Mouse (Mus musculus): ENCODE data around the gene Catsper4. TPM values are rescaled to one million over a fixed set of nuclear protein-coding genes. Genes with fewer than 3 reads are reported as not detected.
"Not testable (repeated sequence)": the region's sequence is repeated elsewhere in the genome, so short reads cannot be mapped to it uniquely, and the experiment has no call there.

Catsper4 gene
- not detected in 2 replicates for polyA plus RNA-seq (2015; fragmentation: Nextera tagmentation; extraction: Ambion mirVana)

DNA sequence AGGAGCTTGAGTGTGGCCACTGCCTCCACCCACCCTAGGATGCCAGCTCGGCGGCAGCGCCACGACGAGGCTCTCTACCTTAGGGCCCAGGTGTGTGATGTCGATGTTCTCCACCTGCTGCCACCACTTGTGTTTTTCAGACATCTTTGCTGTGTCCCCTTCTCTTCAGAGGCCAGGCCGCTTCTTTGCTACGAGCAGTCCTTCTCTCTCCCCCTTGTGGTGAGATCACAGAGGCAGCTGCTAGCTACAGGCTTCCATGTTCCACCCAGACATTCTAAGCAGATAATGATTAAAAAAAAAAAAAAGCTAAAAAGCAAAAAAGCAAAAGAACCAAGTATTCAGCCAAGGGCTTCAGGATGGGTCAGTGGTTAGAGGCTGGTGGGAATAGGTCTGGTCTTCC lies at the start of gene Catsper4:
Gene Catsper4, minus strand, starts transcription at position 190 of the 400 bp plus-strand sequence.
- 65% methylated on average over 8 of the region's 8 CpGs for WGBS
- Histone ChIP-seq H3K9me3 (replicated peaks) (no peaks in the 10 kb centered on the region), H3K4me3 (no peak within 1 kb of the TSS), H3K4me1 (no peaks in the 10 kb centered on the region), H3K9ac (no peak within 1 kb of the TSS), H3K27me3 (no peaks in the 10 kb centered on the region), H3K4me2 (no peak within 1 kb of the TSS), H3K27ac (no peak within 1 kb of the TSS), H3K36me3 (ENCODE audit: poor library complexity, severe bottlenecking) (no peaks in the 10 kb centered on the region)
- ATAC-seq = no peak

DNA sequence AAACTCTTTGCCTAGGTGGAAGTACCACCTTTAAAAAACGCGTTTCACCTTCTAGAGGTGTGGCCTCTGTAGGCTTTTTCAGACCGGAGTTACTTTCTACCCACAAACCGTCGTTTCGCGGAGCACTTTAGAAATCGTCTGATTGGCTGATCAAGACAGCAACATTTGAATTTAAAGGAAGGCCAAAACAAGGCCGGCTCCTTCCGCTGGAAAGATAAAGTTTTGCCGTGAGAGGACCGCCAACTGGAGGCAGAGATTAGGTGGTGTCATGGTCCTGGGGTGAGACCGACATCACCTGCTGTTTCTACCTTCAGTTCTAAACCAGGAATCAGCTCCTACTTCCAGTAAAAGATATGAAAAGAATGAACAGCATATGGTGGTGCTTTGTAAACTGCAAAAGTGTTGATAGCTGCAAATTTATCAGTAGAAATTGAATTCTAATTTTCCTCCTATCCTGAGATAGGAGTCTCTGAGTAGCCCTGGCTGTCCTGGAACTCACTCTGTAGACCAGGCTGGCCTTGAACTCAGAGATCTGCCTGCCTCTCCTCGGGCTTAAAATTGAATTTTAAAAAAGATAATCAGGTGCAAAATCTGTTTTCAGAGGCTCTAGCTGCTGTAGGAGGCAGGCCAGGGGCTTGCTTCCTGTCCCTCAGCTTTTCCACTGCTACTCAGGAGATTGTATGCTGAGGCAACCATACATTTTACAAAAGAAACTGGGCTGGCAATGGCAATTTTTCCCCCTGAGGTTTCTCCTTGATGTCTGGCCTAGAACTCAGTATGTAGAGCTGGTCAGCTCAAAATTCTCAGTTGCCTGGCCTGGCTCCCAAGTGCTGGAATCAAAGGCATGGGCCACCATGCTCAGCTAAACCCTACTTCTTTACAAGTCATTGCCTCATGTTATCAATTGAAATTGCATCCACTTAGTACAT lies 46.5 kb upstream of the Catsper4 start:
- Histone ChIP-seq H3K9ac (no peak overlapping the region), H3K4me3 (no peak overlapping the region), H3K36me3 (ENCODE audit: poor library complexity, severe bottlenecking) (peaks cover 31% of the 10 kb centered on the region), H3K9me3 (replicated peaks) (no peaks in the 10 kb centered on the region), H3K4me1 (no peaks in the 10 kb centered on the region), H3K27me3 (no peaks in the 10 kb centered on the region), H3K27ac (no peak overlapping the region), H3K4me2 (peak overlapping the region; percentile 17; the same call in 1 of the 2 replicates)
- no peak for ATAC-seq
- WGBS = 6% methylated on average over 14 of the region's 14 CpGs

DNA sequence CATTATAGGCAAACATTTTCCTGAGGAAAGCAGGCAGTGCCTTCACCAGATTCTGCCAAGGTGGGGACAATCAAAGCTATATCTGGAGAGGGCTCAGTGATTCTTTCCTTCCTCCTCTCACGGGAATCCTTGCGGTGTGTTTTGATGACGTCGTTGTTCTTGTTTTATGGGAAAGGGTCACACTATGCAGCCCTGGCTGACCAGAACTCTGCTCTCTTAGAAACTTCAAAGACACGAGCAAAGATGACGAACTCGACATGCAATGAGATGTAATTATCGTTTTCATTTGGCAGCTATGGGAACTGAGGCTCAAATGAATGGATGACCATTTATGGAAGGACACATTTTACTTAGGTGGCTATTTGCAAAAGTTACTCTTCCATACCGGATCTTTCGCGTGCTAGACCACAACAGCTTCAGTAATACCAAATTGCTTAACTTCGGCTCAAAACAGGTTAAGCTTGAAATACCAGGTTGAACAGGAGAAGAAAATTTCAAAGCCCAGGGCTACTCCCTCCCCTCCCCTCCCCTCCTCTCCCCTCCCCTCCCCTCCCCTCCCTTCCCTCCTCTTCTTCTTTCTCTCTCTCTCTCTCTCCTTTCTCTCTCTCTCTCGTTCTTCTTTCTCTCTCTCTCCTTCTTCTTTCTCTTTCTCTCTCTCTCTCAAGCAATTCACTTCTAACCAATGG lies 45.7 kb upstream of the Catsper4 start:
- WGBS = 40% methylated on average over 12 of the region's 13 CpGs
- no peaks in the 10 kb centered on the region for H3K9me3 ChIP-seq (replicated peaks)
- H3K4me3 ChIP-seq = no peak overlapping the region
- H3K27ac ChIP-seq = no peak overlapping the region
- ATAC-seq = no peak
- peaks cover 24% of the 10 kb centered on the region for H3K36me3 ChIP-seq (ENCODE audit: poor library complexity, severe bottlenecking)
- no peaks in the 10 kb centered on the region for H3K27me3 ChIP-seq
- H3K9ac ChIP-seq = no peak overlapping the region
- no peaks in the 10 kb centered on the region for H3K4me1 ChIP-seq
- peak overlapping the region; percentile 17; the same call in 1 of the 2 replicates for H3K4me2 ChIP-seq

DNA sequence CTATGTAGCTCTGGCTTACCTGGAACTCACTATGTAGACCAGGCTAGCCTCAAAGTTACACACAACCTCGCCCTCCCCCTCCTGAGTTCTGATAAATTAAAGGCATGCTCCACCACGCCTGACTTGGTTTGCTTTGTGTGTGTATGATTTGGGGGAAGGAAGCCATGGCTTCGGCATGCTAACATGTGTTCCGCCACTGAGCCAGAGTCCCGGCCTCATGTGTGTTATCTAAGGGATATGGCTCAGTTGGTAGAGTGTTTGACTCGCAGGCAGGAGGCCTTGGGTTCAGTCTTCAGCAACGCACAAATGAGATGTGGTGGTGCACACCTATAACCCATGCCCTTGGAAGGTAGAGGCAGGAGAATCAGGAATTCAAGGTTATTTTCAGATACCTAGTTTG lies 44.8 kb upstream of the Catsper4 start:
- 81% methylated on average over 7 of the region's 7 CpGs for WGBS
- no peak overlapping the region for H3K4me3 ChIP-seq
- H3K27me3 ChIP-seq = no peaks in the 10 kb centered on the region
- H3K4me1 ChIP-seq = no peaks in the 10 kb centered on the region
- ATAC-seq = no peak
- no peaks in the 10 kb centered on the region for H3K9me3 ChIP-seq (replicated peaks)
- H3K36me3 ChIP-seq (ENCODE audit: poor library complexity, severe bottlenecking) = peaks cover 15% of the 10 kb centered on the region
- no peak overlapping the region for H3K27ac ChIP-seq
- H3K9ac ChIP-seq = no peak overlapping the region
- no peak overlapping the region for H3K4me2 ChIP-seq

DNA sequence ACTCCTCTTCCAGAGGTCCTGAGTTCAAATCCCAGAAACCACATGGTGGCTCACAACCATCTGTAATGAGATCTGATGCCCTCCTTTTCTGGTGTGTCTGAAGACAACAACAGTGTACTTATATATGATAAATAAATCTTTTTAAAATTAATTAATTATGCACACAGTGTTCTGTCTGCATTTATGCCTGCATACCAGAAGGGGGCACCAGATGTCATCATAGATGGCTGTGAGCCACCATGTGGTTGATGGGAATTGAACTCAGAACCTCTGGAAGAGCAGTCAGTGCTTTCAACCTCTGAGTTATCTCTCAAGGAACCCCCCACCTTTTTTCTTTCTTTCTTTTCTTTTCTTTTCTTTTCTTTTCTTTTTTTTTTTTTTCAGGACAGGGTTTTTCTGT lies 42.4 kb upstream of the Catsper4 start:
- H3K4me3 ChIP-seq; H3K9me3 ChIP-seq (replicated peaks); H3K27ac ChIP-seq; H3K9ac ChIP-seq; H3K36me3 ChIP-seq (ENCODE audit: poor library complexity, severe bottlenecking); H3K27me3 ChIP-seq; H3K4me2 ChIP-seq; H3K4me1 ChIP-seq; ATAC-seq: not testable (repeated sequence)

DNA sequence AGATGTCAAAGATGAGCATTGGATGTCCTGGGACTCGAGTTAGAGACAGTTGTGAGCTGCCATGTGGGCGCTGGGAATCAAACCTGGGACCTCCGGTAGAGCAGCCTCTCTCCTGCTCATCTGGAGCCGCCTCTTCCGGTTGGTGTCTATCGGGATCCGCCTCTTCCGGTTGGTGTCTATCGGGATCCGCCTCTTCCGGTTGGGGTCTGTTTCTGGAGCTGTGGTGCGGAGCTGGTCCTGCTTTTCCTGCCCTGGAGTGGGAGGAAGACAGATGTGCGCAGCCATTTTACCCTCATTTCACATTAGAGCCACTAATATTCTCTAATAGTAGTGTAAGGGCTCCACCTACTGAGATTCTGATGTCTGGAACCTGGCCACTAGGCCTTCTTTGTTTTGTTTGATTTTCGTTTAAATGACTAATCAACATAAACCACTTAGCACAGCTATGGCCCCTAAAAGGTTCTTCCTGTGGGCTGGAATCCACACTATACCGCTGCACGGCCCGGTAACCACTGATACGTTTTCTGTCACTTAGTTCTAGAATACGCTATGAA lies 41.0 kb upstream of the Catsper4 start:
- no peaks in the 10 kb centered on the region for H3K9me3 ChIP-seq (replicated peaks)
- H3K4me3 ChIP-seq = no peak overlapping the region
- no peak overlapping the region for H3K9ac ChIP-seq
- no peak overlapping the region for H3K27ac ChIP-seq
- H3K4me1 ChIP-seq = no peaks in the 10 kb centered on the region
- H3K27me3 ChIP-seq = no peaks in the 10 kb centered on the region
- H3K36me3 ChIP-seq (ENCODE audit: poor library complexity, severe bottlenecking) = no peaks in the 10 kb centered on the region
- no peak overlapping the region for H3K4me2 ChIP-seq
- 87% methylated on average over 19 of the region's 19 CpGs for WGBS
- no peak for ATAC-seq

DNA sequence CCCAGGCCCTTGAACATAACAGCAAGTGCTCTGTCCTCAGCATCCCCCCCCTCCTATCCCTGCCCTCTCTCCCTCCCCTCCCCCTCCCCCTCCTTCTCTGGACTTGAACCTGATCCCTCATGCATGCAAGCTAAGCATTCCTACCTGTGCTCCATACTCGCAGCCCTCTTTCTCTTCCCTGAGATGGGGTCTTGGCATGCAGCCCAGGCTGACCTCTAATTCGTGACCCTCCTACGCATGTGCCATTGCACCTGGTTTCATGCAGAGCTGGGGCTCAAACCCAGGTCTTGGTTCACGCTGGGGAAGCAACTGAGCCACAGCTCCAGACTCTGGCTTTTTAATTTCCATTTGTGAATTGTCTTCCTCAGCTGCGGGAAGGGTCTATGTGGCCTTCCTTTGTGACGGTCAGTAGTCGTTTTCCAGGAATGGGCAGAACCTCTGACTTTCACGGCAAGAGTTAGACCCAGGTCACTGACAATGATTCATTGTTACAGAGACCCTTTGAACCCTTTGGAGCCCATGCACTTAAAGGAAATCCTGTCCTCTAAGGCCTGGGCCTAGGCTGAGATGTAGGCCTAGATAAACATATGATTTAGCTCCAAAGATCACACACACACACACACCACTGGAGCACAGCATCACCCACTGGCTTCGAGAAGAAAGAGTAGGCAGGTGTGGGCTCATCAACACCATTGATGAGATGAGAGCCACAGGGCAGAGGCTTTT lies 38.8 kb upstream of the Catsper4 start:
- no peaks in the 10 kb centered on the region for H3K4me1 ChIP-seq
- 67% methylated on average over 9 of the region's 9 CpGs for WGBS
- ATAC-seq = no peak

DNA sequence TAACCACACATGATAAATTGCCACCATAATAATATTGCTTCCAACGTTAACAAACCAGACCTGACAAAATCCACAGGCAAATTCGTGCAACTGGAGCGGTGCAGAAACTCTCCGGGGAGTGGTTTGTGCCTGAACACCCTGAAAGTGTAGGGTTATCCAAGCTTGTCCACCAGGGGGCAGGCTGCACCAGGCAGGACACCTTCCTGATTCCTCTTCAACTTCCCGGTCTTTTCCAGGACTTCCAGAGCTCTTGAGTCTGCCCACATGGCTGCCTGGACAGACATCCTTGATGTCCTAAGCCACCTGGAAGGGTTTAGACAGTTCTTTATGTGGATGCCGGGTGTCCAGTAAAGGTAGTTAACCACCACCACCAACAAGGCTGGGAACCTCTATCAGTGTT lies 36.0 kb upstream of the Catsper4 start:
- ATAC-seq = no peak
- Histone ChIP-seq H3K4me1 (no peaks in the 10 kb centered on the region), H3K4me2 (no peak overlapping the region), H3K27me3 (no peaks in the 10 kb centered on the region), H3K4me3 (no peak overlapping the region), H3K9me3 (replicated peaks) (no peaks in the 10 kb centered on the region), H3K27ac (no peak overlapping the region), H3K36me3 (ENCODE audit: poor library complexity, severe bottlenecking) (no peaks in the 10 kb centered on the region), H3K9ac (no peak overlapping the region)
- 35% methylated on average over 6 of the region's 6 CpGs for WGBS

More for the DNA sequence above, 38.8 kb upstream of the Catsper4 start:
- Histone ChIP-seq H3K27ac (no peak overlapping the region), H3K36me3 (ENCODE audit: poor library complexity, severe bottlenecking) (no peaks in the 10 kb centered on the region), H3K9ac (no peak overlapping the region), H3K9me3 (replicated peaks) (no peaks in the 10 kb centered on the region), H3K4me3 (no peak overlapping the region), H3K27me3 (no peaks in the 10 kb centered on the region), H3K4me2 (no peak overlapping the region)

DNA sequence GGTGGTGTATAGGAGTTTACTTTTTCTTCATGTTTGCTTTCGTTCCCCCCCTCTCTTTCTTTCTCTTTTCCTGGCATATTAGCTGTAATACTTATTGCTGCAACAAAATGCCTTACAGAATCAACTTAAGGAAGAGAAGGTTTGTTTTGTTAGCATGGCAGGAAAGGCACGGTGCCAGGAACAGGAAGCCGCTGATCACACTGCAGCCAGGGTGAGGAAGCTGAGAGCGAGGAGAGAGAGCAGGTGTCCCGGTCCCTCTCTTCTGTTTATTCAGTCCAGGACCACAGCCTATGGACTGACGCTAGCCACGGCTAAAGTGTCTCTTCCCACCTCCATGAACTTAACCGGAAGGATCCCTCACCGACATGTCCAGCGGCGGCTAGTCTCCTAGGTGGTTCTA lies 31.2 kb upstream of the Catsper4 start:
- no peak for ATAC-seq
- 66% methylated on average over 11 of the region's 11 CpGs for WGBS
- H3K4me3 ChIP-seq = no peak overlapping the region
- H3K27me3 ChIP-seq = peaks cover 35% of the 10 kb centered on the region
- H3K9me3 ChIP-seq (replicated peaks) = no peaks in the 10 kb centered on the region
- no peak overlapping the region for H3K27ac ChIP-seq
- H3K4me2 ChIP-seq = no peak overlapping the region
- H3K4me1 ChIP-seq = peaks cover 30% of the 10 kb centered on the region
- no peak overlapping the region for H3K9ac ChIP-seq
- H3K36me3 ChIP-seq (ENCODE audit: poor library complexity, severe bottlenecking) = no peaks in the 10 kb centered on the region

DNA sequence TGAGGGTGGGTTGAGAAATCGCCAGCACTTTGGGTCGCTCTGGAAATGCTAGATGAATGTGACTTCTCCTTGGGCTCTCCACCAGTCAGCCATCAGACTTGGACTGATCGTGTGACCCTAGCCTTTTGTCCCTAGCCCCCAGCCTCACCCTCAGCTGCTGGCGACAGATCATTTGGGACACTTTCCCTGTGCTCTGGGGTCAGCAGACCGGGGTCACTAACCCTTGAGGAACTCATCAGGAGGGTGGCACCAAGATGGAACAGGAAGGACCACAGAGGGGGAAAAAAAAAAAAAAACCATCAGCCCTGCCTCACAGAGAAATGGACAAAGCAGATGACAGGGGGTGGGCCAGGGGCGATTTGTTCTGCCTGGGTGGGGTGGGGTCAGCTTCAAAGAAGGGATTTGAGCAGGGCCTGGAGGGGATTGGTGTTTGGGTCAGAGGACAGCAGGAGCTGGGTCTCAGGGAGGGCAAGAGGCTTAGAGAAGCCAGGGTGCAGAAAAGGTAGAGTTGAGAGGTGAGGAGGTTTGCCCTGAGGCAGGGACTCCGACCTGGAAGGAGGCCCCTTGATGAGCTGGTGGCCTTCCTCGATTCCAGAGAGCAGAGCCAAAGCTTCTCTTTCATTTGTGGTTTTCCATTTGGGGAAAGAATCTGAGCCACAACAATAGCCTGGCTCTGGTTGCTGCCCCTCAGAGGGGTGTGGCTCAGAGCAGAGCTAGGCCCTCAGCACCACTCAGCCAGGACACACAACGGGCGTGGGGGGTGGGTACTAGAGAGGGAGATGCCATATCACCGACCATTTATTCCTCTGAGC lies 30.2 kb upstream of the Catsper4 start:
- no peak for ATAC-seq
- Histone ChIP-seq H3K27ac (no peak overlapping the region), H3K36me3 (ENCODE audit: poor library complexity, severe bottlenecking) (no peaks in the 10 kb centered on the region), H3K9me3 (replicated peaks) (no peaks in the 10 kb centered on the region), H3K4me2 (no peak overlapping the region), H3K27me3 (peaks cover 44% of the 10 kb centered on the region), H3K4me1 (peaks cover 33% of the 10 kb centered on the region), H3K9ac (no peak overlapping the region), H3K4me3 (no peak overlapping the region)
- WGBS = 8% methylated on average over 11 of the region's 11 CpGs

DNA sequence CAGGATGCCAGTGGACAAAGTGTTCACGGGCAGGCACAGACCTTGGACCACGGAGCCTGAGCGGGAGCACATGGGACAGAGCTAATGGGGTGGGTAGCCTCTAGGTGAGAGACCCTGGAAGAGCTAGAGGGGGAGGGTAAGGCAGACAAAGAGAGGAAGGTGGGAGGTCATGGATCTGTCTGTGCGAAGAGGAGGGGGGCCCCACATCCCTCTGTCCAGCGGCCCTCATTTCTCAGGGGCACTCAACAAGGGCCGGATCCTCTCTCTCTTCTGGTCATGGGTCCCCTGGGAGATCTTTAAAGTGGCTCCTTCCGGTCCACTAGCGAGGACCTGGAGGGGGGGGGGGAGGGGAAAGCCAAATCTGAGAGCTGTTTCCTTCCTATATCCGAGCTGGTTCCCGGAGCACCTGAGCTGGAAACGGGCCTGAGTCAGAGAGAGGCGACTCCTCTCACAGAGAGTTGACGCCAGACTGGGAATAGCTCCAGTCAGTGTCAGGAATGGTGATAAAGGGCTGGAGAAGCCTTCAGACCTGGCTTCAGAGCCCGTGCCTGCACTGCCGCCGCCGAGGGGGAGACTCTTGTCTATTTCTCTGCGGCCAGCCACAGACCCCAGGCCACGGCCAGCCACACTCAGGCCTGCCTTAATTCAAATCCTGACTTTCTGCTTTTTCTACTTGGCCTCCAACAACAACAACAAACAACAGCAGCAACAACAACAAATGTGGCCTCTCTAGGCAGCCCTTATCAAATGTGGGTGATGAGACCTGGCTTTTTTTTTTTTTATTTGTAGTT lies 29.4 kb upstream of the Catsper4 start:
- Histone ChIP-seq H3K27ac (no peak overlapping the region), H3K27me3 (peaks cover 52% of the 10 kb centered on the region), H3K9me3 (replicated peaks) (no peaks in the 10 kb centered on the region), H3K36me3 (ENCODE audit: poor library complexity, severe bottlenecking) (no peaks in the 10 kb centered on the region), H3K4me1 (peaks cover 41% of the 10 kb centered on the region), H3K4me3 (no peak overlapping the region), H3K9ac (no peak overlapping the region), H3K4me2 (no peak overlapping the region)
- WGBS = 8% methylated on average over 18 of the region's 19 CpGs
- ATAC-seq = no peak
